Mouse (Mus musculus): ENCODE data around the gene 1700017B05Rik.
A peak's percentile ranks its signal among the peaks of the same experiment; 100 is the strongest.
"Not testable (repeated sequence)": the region's sequence is repeated elsewhere in the genome, so short reads cannot be mapped to it uniquely, and the experiment has no call there.

Gene 1700017B05Rik

DNA sequence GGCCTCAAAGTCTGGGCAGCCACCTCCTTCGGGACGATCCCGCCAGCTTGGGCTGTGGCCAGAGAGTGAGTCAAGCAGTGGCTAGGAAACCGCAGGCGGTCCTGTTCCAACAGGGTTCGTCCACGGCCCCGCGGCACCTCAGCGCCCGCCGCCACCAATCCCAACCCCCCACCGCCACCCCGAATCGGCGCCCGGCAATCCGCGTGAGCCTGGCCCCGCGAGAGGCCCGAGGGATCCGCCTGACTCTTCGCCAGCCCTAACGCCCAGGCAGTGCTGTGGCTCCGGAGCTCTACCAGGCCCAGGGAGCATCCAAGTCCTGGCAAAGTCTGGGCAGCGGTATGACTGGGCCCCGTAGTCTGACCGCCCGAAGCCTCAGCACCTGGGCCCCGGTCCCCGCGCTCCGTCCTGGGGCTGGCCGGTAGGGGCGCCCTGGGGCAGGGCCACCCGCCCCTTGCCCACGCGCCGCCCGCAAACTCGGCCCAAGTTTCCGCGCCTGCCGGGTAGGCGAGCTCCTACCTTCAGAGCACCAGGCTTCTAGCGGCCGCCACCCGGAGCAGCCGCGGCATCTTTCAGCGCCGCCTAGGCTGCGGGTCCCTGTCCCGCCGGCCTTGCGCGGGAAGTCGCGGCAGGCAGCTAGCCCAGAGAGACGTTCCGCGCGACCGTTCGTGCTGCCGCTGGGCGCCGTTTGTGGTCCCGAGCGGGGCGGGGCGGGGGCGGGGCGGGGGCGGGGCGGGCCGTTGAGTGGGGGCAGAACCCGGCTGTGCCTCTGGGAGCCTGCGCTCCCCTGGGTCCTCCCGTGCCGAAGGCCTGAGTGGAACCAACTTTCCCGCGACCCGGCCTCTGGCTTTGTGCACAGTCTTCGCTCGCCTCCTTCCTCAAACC, at the start of gene 1700017B05Rik:
Gene 1700017B05Rik (minus strand): TSS at position 700 of the 882 bp plus-strand sequence.
- peak; percentile 79 to 81 for DNase-seq

DNA sequence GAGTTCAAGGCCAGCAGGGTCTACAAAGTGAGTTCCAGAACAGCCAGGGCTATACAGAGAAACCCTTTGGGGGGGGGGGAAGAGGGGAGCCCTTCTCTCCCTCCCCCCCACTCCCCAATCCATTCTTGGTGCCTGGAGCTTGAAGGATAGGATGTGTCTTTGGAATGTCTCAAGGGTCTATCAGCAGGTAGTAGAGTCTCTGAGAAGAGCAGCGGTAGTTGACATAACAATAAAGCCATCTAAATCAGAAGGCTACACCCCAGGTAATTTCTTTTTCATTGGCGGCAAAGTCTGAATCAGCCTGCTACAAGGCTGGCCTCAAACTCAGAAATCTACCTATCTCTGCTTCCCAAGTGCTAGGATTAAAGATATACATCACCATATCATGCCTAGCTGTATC, 48.5 kb upstream of the 1700017B05Rik start:
- no peak for DNase-seq

DNA sequence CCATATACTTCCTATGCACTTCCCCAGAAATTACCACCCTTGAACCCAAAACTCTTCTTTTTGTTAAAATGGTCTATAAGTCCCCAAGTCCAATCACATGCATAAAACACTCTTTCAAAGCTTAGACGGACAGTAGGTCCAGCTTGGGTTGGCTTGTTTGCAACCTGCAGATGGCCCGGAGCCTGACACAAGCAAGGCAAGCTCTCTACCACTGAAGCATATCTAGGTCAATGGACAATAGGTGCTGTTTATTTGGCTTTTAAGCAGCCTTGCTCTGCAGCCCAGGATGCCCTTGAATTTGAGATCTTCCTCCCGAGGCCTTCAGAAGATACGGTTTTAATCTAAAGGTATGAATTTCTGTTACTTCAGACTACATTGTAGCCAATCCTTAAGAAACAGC, 46.9 kb upstream of the 1700017B05Rik start:
- DNase-seq, result peak; percentile 15 to 34

DNA sequence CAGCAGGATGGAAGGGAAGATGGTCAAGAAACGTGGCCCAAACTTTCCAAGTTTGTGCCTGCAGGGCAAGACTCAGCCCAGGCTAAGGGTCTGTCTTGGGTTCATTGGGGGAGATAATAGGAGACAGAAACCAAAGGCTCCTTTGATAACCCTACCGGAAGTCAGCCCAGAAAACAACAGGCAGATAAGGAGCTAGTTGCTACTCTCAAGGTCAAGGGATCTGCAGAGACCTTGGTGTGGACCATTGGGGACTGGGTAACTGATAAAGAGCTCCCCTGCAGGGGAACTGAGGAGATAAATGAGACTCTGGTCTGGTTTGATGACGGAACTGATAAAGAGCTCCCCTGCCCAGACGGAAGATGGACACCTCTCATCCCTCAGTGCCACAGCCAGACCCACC, 45.0 kb upstream of the 1700017B05Rik start:
- DNase-seq, result no peak

DNA sequence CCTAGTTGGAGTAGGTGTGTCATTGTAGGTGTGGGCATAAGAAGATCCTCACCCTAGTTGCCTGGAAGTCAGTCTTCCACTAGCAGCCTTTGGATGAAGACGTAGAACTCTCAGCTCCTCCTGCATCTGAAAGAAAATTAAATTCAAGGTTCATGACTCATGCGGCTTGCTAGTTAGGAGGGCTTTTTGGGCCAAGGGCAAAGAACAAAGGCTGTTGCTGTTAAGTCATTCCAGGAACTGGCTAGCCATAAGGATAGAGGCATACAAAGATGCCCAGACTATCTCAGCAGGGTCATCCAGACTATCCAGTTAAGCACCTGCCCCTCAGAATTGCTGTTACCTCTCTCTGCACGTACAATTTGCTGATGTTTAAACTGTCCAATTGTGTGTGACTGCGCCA, 42.3 kb upstream of the 1700017B05Rik start:
- DNase-seq, result not testable (repeated sequence)

DNA sequence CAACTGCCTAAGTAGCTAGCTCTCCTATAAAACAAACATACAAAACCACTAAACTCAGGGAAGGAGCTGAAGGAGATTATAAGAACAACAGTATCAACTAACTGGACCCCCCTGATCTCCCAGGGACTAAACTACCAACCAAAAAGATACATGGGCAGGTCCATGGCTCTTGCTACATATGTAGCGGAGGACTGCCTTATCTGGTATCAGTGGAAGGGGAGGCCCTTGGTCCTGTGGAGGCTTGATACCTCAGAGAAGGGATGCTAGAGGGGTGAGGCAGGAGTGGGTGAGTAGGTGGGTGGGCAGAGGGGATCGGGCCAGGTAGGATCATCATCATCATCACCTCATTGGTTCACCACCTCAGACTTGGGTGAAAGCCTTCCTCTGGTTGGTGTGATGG, 41.8 kb upstream of the 1700017B05Rik start:
- DNase-seq, result no peak

DNA sequence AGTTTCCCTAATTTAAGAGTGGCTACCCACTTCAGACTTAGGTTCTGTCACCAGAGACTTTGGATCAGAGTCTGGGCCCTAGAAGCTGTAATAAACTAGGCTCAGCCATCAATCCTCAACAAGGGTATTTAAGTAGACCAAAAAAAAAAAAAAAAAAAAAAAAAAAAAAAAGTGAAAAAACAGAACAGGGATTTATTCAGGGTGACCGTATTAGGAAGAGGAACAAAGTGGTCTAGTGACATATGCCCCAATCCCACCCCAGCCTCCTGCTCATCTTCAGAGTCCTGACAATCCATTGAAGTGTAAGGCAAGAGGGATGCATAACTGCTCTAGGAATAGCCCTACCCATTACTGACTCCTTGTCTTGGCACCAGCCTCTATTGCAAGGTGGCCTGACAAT, 40.9 kb upstream of the 1700017B05Rik start:
- no peak for DNase-seq

DNA sequence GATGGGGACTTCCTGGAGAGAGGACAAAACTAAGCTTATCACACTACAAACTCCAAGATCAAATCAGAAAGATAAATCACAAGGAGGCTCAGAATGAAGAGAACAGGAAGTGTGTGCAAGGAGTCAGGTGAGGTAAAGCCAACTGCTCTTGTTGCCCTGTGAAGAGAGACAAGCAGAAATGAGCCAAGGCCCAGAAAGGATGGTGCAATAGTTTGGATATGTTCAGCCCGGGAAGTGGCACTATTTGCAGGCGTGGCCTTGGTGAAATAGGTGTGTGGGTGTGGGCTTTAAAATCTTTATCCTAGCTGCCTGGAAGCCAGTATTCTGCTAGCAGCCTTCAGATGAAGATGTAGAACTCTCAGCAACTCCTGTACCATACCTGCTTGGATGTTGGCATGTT, 38.4 kb upstream of the 1700017B05Rik start:
- DNase-seq, result no peak

DNA sequence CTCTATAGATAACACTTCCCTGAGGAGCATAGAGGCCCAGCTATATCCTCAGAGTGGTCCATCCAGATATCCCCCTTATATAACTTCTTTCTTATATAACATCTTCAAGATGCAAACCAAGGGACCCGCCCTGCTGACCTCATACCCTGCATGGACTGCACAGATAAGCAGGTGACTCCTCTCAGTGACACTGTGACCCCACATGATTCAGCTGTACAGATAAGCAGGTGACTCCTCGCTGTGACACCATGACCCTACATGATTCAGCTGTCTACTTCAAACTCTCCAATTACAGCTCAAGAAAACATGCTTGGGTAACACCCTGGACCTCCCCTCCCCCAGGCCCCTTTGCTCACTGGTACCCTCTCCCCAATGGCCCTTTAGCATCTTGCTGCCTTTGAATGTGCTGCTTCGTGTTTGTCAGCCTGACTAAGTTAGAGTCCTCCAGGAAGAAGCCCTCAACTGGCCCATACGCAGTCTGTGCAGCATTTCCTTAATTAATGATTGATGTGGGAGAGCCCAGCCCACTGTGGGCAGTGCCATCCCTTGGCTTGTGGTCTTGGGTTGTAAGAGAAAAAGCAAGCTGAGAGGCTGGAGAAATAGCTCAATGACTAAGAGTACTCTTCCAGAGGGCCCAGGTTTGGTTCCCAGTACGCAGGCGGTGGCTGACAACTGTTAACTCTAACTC, 37.5 kb upstream of the 1700017B05Rik start:
- DNase-seq, result no peak

DNA sequence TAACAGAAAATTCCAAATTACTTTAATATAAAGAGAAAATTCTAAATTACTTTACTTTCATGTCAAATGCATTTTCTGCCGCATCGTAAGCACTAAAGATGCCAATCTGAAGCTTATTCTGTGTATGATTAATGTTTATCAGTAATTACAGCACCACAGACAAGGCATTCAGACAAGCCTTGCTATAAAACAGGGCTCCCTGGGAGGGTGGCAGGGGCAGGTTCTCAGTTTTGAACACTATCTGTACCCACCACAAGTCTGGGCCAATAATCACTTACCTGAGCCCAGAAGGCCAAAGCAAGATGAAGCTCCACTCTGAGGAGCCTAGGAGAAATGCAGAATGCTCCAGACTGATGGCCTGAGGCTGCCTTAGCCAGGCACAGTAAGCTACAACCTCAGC, 35.5 kb upstream of the 1700017B05Rik start:
- DNase-seq, result no peak

DNA sequence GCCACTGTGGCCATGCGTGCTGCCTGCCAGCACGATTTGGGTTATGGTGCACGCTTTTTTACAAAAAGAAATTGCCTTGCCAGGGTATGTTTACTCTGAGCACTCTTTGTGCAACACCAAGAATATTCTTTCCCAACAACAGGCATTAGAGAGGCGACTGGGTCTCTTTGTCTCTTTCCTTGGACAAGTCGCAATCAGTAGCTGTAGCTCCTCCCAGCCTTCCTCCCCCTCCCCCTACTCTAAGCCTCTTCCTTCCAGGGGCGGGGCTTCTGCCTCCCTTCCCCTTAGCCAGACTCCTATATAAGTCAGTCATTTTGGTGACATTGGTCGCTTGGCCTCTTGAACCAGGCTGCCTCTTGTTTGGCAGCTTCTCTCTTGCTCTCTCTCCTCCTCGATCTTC, 33.9 kb upstream of the 1700017B05Rik start:
- DNase-seq, result no peak

DNA sequence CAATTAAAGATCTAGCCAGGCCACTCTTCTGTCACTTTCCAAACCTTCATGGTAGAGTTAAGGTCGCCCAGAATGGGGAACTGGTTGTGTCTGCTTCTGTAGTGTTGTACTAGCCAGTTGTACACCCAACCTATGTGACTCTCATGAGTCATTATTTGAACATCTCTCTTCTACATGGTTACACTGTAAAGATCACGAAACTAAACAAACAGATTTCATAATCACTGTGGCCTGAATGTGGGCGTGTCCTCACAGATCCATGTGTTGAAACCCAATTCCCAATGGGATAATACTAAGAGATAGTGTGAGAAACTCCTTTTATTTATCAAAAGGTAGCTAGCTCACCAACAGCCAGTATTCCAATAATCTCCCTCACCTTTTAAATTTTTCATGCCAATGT, 33.3 kb upstream of the 1700017B05Rik start:
- no peak for DNase-seq

DNA sequence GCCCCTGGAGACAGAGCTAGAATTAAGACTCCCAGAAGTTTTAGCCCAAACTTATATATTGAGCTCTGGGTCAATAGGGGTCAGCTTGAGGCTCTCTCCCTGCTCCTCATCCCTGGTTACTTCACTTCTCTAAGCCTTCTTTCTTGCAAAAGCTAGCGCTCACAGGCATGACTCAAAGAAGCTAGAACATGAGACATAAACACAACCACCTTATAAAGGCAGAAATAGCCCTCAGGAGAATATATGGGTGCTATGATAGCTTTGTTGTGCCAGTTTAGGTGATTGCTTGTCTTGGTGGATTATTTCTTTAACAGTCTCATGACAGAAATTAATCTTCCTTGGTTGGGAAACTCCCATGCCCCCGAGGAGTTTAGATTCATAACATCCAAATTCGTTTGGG, 32.5 kb upstream of the 1700017B05Rik start:
- no peak for DNase-seq

DNA sequence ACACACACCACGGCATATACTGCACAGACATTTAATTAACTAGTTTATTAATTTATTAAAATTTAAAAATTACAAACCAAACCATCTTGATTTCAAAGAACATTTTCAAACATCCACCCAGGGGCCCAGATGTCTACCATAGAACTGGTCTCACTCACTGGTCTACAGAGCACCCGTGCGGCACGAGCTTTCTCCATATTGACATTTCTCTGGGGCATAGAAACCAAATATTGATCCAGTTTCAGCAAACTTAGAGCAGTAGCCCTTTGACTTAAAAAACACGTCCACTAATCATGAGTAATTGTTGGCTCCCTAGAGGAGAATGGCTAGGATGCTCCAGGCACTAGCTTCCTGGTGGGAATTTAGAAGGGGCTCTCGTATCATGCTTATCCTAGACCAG, 24.8 kb upstream of the 1700017B05Rik start:
- DNase-seq, result no peak

DNA sequence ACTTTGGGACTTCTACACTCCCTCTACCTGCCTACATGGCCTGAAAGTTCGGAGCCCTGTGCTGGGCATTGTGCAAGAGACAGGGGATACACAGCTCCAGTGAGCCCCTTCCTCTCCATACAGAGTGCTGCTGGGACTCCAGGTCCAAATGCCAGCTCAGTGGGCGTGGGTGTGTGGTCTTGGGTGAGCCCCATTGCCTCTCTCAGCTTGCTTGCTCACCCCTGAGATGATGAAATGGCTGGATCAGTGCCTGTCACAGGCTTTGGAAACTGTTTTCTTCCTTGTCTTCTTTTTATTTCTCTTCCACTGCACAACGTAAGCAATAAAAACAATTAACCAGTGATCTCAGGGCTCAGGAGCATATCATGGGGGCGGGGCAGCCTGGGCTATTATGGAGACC, 20.9 kb upstream of the 1700017B05Rik start:
- no peak for DNase-seq

DNA sequence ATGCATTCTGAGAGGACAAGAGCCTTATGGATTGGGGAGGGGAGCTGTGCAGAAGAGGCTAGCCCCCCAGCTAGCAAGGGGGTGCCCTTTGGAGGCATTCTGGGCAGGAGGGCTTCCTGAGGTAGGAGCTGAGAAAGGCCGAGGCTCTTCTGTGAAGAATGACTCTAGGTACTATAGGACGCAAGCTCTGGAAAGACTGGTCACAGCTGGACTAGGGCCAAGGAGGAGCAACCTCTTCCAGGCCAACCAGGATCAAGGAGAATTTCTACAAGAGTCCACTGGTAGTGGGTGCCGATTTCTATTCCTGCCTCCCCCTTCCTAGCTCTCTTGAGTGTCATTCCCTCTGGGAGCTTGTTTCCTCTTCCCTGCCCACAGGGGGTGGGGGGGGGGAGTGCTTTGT, 20.3 kb upstream of the 1700017B05Rik start:
- DNase-seq, result no peak

DNA sequence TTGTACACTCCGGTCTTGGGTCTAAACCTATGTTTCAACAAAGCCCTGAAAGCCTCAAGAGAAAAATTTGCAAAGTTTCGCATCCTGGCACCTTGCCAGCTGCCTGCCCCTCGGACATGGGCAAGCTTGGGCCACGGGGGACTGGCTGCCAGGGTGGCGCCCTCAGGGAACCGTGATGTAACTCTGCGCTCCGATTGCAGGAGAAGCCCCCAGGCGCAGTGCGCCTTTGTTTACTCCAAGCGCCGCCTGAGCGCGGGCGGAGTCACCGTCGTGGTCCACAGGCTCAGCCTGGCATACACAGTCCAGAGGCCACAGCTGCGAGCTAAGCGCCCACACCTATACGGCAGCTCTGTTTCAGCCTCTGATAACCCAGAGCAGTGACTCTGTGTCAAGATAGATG, 19.1 kb upstream of the 1700017B05Rik start:
- DNase-seq, result no peak

DNA sequence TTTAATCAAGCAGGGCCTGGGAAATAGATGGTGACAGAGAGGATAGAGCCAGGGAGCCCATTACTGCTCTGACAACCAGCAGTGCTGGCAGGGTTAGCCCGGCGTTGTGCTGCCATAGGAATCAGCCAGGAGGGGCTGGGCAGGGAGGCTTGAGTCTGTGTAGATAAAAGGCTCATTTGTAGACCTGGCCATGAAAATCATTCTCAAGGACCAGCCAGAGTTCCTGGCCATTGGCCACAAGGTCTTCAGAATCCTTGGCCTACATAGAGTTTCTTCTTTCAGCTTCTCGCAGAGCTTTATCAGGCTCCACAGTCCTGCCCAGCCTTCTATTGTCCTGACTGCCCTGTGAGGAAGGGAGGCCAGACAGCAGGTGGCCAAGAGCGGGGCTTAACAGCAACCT, 17.0 kb upstream of the 1700017B05Rik start:
- no peak for DNase-seq

DNA sequence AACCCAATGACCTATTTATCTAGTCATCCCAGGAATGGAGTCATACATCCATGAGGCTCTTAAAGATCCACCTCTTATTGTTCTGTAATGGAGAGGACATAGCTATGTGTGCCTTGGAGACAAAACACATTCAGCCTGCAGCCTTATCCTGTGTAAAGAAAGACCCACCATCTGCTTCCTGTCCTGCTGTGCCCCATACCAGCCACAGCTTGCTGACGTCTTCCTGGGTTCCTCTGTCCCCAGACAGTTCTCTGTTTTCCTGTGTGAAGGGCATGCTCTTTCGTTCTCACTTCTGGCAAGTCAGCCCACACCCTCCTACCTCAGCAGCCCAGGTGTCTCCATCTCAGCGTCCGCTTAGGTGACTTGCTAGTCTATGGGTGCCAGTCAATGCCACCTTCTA, 15.9 kb upstream of the 1700017B05Rik start:
- no peak for DNase-seq

DNA sequence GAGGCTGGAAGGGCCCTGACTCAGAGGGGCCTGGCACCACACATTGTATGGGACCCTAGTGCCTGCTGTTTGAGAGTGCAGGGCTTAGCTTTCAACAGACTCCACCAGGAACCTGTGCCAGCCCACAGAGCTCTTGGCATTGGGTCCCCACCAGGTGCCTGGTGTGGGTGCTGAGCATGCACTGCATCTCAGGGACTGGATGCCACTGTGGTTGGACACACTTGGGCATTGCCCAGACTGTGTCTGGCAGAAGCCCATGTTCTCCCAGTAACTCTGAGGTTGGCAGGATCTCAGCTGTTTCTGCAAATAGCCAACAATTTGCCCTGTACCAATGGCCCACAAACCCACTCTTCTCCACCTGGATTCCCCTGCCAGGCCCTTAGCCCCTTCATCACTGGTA, 13.9 kb upstream of the 1700017B05Rik start:
- peak; percentile 38 to 44 for DNase-seq

DNA sequence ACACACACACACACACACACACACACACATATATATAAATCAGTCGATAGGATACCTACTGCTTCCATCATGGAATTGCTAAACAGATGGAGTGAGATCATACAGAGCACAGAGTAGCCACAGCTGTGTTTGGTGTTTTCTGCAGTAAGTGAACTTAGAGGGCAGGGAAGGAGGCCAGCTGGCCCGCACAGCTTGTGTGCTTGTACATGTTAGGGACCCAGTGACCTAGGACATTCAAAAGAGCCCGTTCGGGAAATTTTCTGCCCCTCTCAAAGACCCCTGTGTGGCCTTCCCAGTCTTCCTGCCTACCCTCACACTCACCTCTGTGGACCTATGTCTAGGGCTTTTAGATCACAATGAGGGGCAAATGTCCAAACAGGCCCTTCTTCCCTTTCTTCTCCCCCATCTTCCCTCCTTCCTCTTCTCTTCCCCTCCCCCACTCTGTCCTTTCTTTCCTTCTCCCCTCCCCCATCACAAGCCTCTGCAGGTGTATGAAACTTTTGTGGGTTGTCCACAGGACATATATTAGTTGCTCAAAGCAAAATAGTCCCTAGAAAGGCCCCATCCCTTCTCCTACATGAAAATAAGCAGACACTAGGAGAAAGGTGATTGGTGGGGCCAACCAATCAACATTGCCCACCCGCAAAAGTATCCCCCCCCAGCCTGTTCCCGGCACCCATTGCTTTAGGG, 11.5 kb upstream of the 1700017B05Rik start:
- no peak for DNase-seq

DNA sequence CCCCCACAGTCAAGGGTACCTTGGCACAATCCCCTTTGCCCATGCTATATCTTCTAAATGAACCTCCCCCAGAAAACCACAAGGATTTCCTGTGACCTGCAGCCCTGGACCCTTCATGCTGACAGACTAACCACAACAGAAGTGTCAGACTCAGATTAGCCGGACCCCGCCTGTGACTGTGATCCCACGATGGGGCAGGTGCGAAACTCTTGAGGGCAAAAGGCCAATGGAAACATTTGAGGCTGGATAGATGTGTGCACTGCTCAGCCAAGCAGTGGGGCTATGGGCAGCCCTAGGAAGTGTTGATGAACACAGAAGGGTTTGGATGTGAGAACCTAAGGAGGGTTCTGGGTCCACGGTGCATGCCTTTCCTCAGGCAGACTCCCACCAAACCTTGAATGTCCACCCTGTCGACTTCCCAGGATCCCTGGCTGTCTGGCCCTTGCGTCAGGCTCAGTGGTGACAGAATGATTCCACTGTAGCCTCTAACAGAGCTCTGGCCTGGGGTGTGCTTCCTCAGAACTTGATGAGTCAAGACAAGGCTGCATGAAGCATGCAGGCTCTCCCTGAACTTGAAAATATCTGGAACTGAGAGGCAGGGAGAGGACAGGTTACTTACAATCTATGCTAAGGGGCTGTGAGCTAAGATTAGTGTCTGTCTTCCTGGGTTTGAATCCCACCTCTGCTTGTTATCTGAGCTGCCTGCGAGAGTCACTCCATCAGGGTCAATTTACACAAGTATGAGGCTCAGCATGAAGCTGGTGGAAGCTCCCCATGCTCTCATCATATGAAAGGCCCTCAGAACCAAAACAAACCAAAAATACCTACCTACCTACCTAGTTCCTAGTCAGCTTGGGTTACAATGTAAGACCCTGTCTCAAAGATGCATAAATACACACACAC, 10.7 kb upstream of the 1700017B05Rik start:
- no peak for DNase-seq

Data from cerebellum, postnatal 25 days (tissue).